ENCODE assay signal across 9 mouse cellular contexts in genomic region chr2:70978271-70978670, GRCm38 (mm10).
A peak's percentile ranks its signal among the peaks of the same experiment; 100 is the strongest.
DNase-seq lines count a peak whose midpoint lies in the region; ATAC-seq and TF ChIP-seq lines count a peak whose summit lies in the region.
"Had no signal": no experiment of that assay in that cellular context is flagged by ENCODE, and none has a peak within 500 bp of the region (broad histone marks: within the 10 kb centered on the region; RNA-seq: fewer than 3 reads in every experiment).

No protein-coding gene starts in this region.

- H3K4me3 ChIP-seq in lung, embryonic 14.5 days (ENCODE audit: low read depth, low read length): no peak overlapping the region
- H3K4me3 ChIP-seq in forebrain, embryonic 16.5 days (replicated peaks; ENCODE audit: low read length): no peak overlapping the region
- H3K4me3 ChIP-seq: embryonic facial prominence, embryonic 12.5 days had no signal

- 66% methylated on average over 5 of the region's 5 CpGs for WGBS in lung, embryonic 14.5 days
- 88% methylated on average over 5 of the region's 5 CpGs for WGBS in forebrain, embryonic 16.5 days

- no peak for TF ChIP-seq CTCF in lung, embryonic 14.5 days (IDR thresholded peaks at IDR 0.05; ENCODE audit: low read depth)

- ATAC-seq in lung, embryonic 14.5 days (ENCODE audit: insufficient read depth): no peak
- ATAC-seq in forebrain, embryonic 16.5 days: no peak
- ATAC-seq in CD4-positive, CD25-positive, alpha-beta regulatory T cell, adult 4 months: no peak

- no peak overlapping the region for H3K9ac ChIP-seq in lung, embryonic 14.5 days
- H3K9ac ChIP-seq in forebrain, embryonic 16.5 days (replicated peaks; ENCODE audit: low read depth, low read length): no peak overlapping the region
- H3K9ac ChIP-seq: embryonic facial prominence, embryonic 12.5 days had no signal

- DNase-seq in layer of hippocampus, adult 11-12 months (ENCODE audit: low spot score): peak; percentile 72
- DNase-seq in layer of hippocampus, adult 8-10 months (ENCODE audit: low spot score in 2 of 2): no peak
- DNase-seq in adipocyte (ENCODE audit: low spot score): peak; percentile 34
- DNase-seq in gastrocnemius, postnatal 14 days: peak; percentile 52
- peak; percentile 55 for DNase-seq in lung, embryonic 14.5 days
- DNase-seq in ovary, postnatal 14 days (ENCODE audit: low spot score): no peak

- intact Hi-C loops in gastrocnemius, postnatal 14 days (cut with DNase I; ENCODE audit: low total_unique reads): no loop called here

- H3K36me3 ChIP-seq in lung, embryonic 14.5 days (ENCODE audit: insufficient read depth): no peaks in the 10 kb centered on the region
- no peaks in the 10 kb centered on the region for H3K36me3 ChIP-seq in forebrain, embryonic 16.5 days (ENCODE audit: control insufficient read depth, insufficient read depth)
- H3K36me3 ChIP-seq: embryonic facial prominence, embryonic 12.5 days had no signal

- H3K9me3 ChIP-seq in lung, embryonic 14.5 days (ENCODE audit: low read depth, low read length): no peaks in the 10 kb centered on the region
- H3K9me3 ChIP-seq in forebrain, embryonic 16.5 days (ENCODE audit: control insufficient read depth, low read length): no peaks in the 10 kb centered on the region
- H3K9me3 ChIP-seq: embryonic facial prominence, embryonic 12.5 days had no signal

- no peaks in the 10 kb centered on the region for H3K4me1 ChIP-seq in lung, embryonic 14.5 days (ENCODE audit: insufficient read depth)
- H3K4me1 ChIP-seq in forebrain, embryonic 16.5 days (replicated peaks; ENCODE audit: control insufficient read depth, insufficient read depth, low read length): no peaks in the 10 kb centered on the region
- H3K4me1 ChIP-seq: embryonic facial prominence, embryonic 12.5 days had no signal

- no peaks in the 10 kb centered on the region for H3K27me3 ChIP-seq in lung, embryonic 14.5 days (ENCODE audit: insufficient read depth, low read length)
- H3K27me3 ChIP-seq in forebrain, embryonic 16.5 days (replicated peaks; ENCODE audit: control insufficient read depth, insufficient read depth, low read length): no peaks in the 10 kb centered on the region
- H3K27me3 ChIP-seq: embryonic facial prominence, embryonic 12.5 days had no signal

- no peak overlapping the region for H3K27ac ChIP-seq in lung, embryonic 14.5 days (ENCODE audit: low read depth)
- H3K27ac ChIP-seq in forebrain, embryonic 16.5 days (ENCODE audit: low read length): no peak overlapping the region
- H3K27ac ChIP-seq: embryonic facial prominence, embryonic 12.5 days had no signal

- H3K4me2 ChIP-seq in lung, embryonic 14.5 days: no peak overlapping the region
- no peak overlapping the region for H3K4me2 ChIP-seq in forebrain, embryonic 16.5 days (ENCODE audit: low read length)
- H3K4me2 ChIP-seq: embryonic facial prominence, embryonic 12.5 days had no signal

Comparison
In these comparisons a context has a peak if more than half of its experiments do, and no peak if none do; other contexts are left out.
1. DNase-seq: peak in layer of hippocampus, adult 11-12 months (single experiment), adipocyte (single experiment), gastrocnemius, postnatal 14 days (single experiment) and lung, embryonic 14.5 days (single experiment); none in layer of hippocampus, adult 8-10 months (0 of 2) and ovary, postnatal 14 days (single experiment).